Comparison of ENCODE assay signal across 8 mouse cellular contexts in the genomic region with DNA sequence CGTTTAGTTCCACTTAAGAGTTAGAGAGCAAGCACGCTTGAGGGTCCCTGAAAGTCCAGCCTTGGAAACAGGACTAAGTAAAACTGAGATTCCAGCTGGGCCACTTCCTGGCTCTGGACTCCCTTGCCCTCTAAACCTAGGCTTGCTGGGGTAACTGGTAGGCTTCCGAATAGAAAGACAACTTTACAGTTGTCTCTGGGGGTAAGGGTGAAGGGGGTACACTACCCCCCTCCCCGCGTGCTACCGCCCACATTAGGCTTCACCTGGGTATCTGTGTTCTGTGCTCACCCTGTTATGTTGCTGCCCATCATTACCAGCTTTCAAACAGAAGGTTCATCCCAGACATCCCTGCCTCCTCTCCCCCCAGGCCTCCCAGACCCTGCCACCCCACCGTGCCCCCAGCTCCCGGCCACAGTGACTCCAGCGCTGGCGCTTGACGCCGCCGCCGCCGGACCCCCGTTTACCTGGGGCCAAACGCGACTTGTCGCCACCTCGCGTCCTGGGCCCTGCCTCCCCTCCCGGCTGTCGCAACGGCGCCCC. TPM values are rescaled to one million over a fixed set of nuclear protein-coding genes. Genes with fewer than 3 reads are reported as not detected.
DNase-seq lines count a peak whose midpoint lies in the region; ATAC-seq and TF ChIP-seq lines count a peak whose summit lies in the region.

No protein-coding gene starts in this region.

- H3K4me3 ChIP-seq in lung, postnatal 0 days (ENCODE audit: low read depth, low read length) = peak overlapping the region; percentile 67
- H3K4me3 ChIP-seq in limb, embryonic 14.5 days (replicated peaks; ENCODE audit: low read length) = peak overlapping the region; percentile 69
- H3K4me3 ChIP-seq in stomach, embryonic 14.5 days (ENCODE audit: low read depth, low read length) = peak overlapping the region; percentile 63

- no peaks in the 10 kb centered on the region for H3K36me3 ChIP-seq in lung, postnatal 0 days (ENCODE audit: insufficient read depth, low read length)
- H3K36me3 ChIP-seq in limb, embryonic 14.5 days (ENCODE audit: control insufficient read depth, insufficient read depth, low read length) = no peaks in the 10 kb centered on the region
- no peaks in the 10 kb centered on the region for H3K36me3 ChIP-seq in stomach, embryonic 14.5 days (ENCODE audit: control insufficient read depth, insufficient read depth, low read length)

- H3K27ac ChIP-seq in lung, postnatal 0 days (ENCODE audit: low read length) = no peak overlapping the region
- peak overlapping the region; percentile 65; the same call in 1 of the 2 replicates for H3K27ac ChIP-seq in limb, embryonic 14.5 days (replicated peaks; ENCODE audit: low read depth, low read length)
- H3K27ac ChIP-seq in stomach, embryonic 14.5 days (ENCODE audit: low read length) = no peak overlapping the region

- H3K9ac ChIP-seq in lung, postnatal 0 days (replicated peaks; ENCODE audit: low read depth) = peak overlapping the region; percentile 54; the same call in 1 of the 2 replicates
- H3K9ac ChIP-seq in limb, embryonic 14.5 days (ENCODE audit: low read depth, low read length, severe bottlenecking) = peak overlapping the region; percentile 89
- H3K9ac ChIP-seq in stomach, embryonic 14.5 days (replicated peaks; ENCODE audit: low read depth, low read length) = peak overlapping the region; percentile 68

- peak overlapping the region; percentile 97 for H3K4me2 ChIP-seq in lung, postnatal 0 days (replicated peaks; ENCODE audit: low read depth, low read length)
- peak overlapping the region; percentile 94 for H3K4me2 ChIP-seq in limb, embryonic 14.5 days (replicated peaks; ENCODE audit: low read depth, low read length, severe bottlenecking)
- H3K4me2 ChIP-seq in stomach, embryonic 14.5 days (replicated peaks; ENCODE audit: low read depth, low read length) = peak overlapping the region; percentile 92

- TF ChIP-seq POLR2A in limb, embryonic 14.5 days (IDR thresholded peaks at IDR 0.05; ENCODE audit: borderline replicate concordance, extremely low read depth, insufficient read depth, insufficient read length) = no peak

- peaks cover 7% of the 10 kb centered on the region; the same call in 1 of the 2 replicates for H3K4me1 ChIP-seq in lung, postnatal 0 days (ENCODE audit: insufficient read depth, low read depth, low read length)
- peaks cover 6% of the 10 kb centered on the region for H3K4me1 ChIP-seq in limb, embryonic 14.5 days (ENCODE audit: control insufficient read depth, insufficient read depth, low read length)
- H3K4me1 ChIP-seq in stomach, embryonic 14.5 days (ENCODE audit: control insufficient read depth, insufficient read depth, low read length) = peaks cover 9% of the 10 kb centered on the region; the same call in 1 of the 2 replicates

- no peak for ATAC-seq in lung, postnatal 0 days
- ATAC-seq in limb, embryonic 14.5 days (ENCODE audit: low FRiP score, low read depth) = peak; percentile 2
- no peak for ATAC-seq in stomach, embryonic 14.5 days (ENCODE audit: insufficient number of reproducible peaks, insufficient read depth, low FRiP score, low read depth)

- H3K27me3 ChIP-seq in lung, postnatal 0 days (replicated peaks; ENCODE audit: insufficient read depth, low read length) = peaks cover 13% of the 10 kb centered on the region; the same call in 1 of the 2 replicates
- H3K27me3 ChIP-seq in limb, embryonic 14.5 days (ENCODE audit: control insufficient read depth, insufficient read depth, low read length) = peaks cover 30% of the 10 kb centered on the region
- peaks cover 14% of the 10 kb centered on the region; the same call in 1 of the 2 replicates for H3K27me3 ChIP-seq in stomach, embryonic 14.5 days (ENCODE audit: control insufficient read depth, insufficient read depth, low read length)

- no peak for TF ChIP-seq CTCF in lung, postnatal 0 days (IDR thresholded peaks at IDR 0.05)

- TF ChIP-seq EP300 in lung, postnatal 0 days (IDR thresholded peaks at IDR 0.05) = no peak

- WGBS in lung, postnatal 0 days = 11% methylated on average over 22 of the region's 25 CpGs
- 6% methylated on average over 25 of the region's 25 CpGs for WGBS in limb, embryonic 14.5 days
- WGBS in stomach, embryonic 14.5 days = 8% methylated on average over 25 of the region's 25 CpGs

- peak; percentile 12 for DNase-seq in adrenal gland, postnatal 14 days
- no peak for DNase-seq in adrenal gland, postnatal 25 days
- DNase-seq in lung, postnatal 0 days (ENCODE audit: low spot score) = no peak
- DNase-seq in lung, postnatal 4 days = no peak
- DNase-seq in limb, embryonic 14.5 days (ENCODE audit: low spot score) = no peak
- no peak for DNase-seq in adrenal gland, postnatal 4 days (ENCODE audit: low spot score in 2 of 2)
- no peak for DNase-seq in urinary bladder, postnatal 14 days (ENCODE audit: low spot score)

- H3K9me3 ChIP-seq in lung, postnatal 0 days (ENCODE audit: low read length) = no peaks in the 10 kb centered on the region
- no peaks in the 10 kb centered on the region for H3K9me3 ChIP-seq in limb, embryonic 14.5 days (ENCODE audit: control insufficient read depth, low read length)
- H3K9me3 ChIP-seq in stomach, embryonic 14.5 days (ENCODE audit: control insufficient read depth, low read depth, low read length) = no peaks in the 10 kb centered on the region

RNA-seq across cellular contexts. Expression of a gene that starts 0.7 kb away (rescaled TPM):
- 2.8 and 3.6 TPM in 2 replicates for total RNA-seq in adrenal gland, postnatal 14 days (2021)
- total RNA-seq in adrenal gland, postnatal 25 days (2021) = 2.0 and 2.5 TPM in 2 replicates
- polyA plus RNA-seq in lung, postnatal 0 days (2015; fragmentation: Nextera tagmentation; extraction: Ambion mirVana) = 2.0 and 2.3 TPM in 2 replicates
- polyA plus RNA-seq in limb, embryonic 14.5 days (2012; rRNA removed) = 14.1 and 20.2 TPM in 2 replicates
- polyA plus RNA-seq in limb, embryonic 14.5 days (2014; fragmentation: Nextera tagmentation; extraction: Ambion mirVana) = 11.0 and 13.3 TPM in 2 replicates
- 3.6 and 4.1 TPM in 2 replicates for polyA plus RNA-seq in stomach, embryonic 14.5 days (2014; fragmentation: Nextera tagmentation; extraction: Ambion mirVana)
- total RNA-seq in adrenal gland, postnatal 4 days (2021) = 1 to 10 TPM; 7.2 to 7.3 TPM

RNA-seq across cellular contexts. Expression of a gene that starts 25.1 kb away (rescaled TPM):
- 5.0 and 7.7 TPM in 2 replicates for total RNA-seq in adrenal gland, postnatal 14 days (2021)
- total RNA-seq in adrenal gland, postnatal 25 days (2021) = 6.0 and 7.4 TPM in 2 replicates
- polyA plus RNA-seq in lung, postnatal 0 days (2015; fragmentation: Nextera tagmentation; extraction: Ambion mirVana) = 1.7 and 2.3 TPM in 2 replicates
- 1.4 and 2.0 TPM in 2 replicates for polyA plus RNA-seq in limb, embryonic 14.5 days (2012; rRNA removed)
- polyA plus RNA-seq in limb, embryonic 14.5 days (2014; fragmentation: Nextera tagmentation; extraction: Ambion mirVana) = 5.9 and 6.4 TPM in 2 replicates
- polyA plus RNA-seq in stomach, embryonic 14.5 days (2014; fragmentation: Nextera tagmentation; extraction: Ambion mirVana) = 5.6 and 7.0 TPM in 2 replicates
- 1 to 10 TPM; 6.2 to 6.8 TPM for total RNA-seq in adrenal gland, postnatal 4 days (2021)

RNA-seq across cellular contexts. Expression of a gene that starts 25.2 kb away (rescaled TPM):
- total RNA-seq in adrenal gland, postnatal 14 days (2021) = 32.9 and 33.6 TPM in 2 replicates
- 22.0 and 23.8 TPM in 2 replicates for total RNA-seq in adrenal gland, postnatal 25 days (2021)
- polyA plus RNA-seq in lung, postnatal 0 days (2015; fragmentation: Nextera tagmentation; extraction: Ambion mirVana) = 21.2 and 24.1 TPM in 2 replicates
- 17.4 and 19.8 TPM in 2 replicates for polyA plus RNA-seq in limb, embryonic 14.5 days (2012; rRNA removed)
- polyA plus RNA-seq in limb, embryonic 14.5 days (2014; fragmentation: Nextera tagmentation; extraction: Ambion mirVana) = 14.6 and 17.7 TPM in 2 replicates
- polyA plus RNA-seq in stomach, embryonic 14.5 days (2014; fragmentation: Nextera tagmentation; extraction: Ambion mirVana) = 13.5 and 15.1 TPM in 2 replicates
- 10 to 100 TPM; 13.6 to 15.4 TPM for total RNA-seq in adrenal gland, postnatal 4 days (2021)

RNA-seq across cellular contexts. Expression of a gene that starts 34.5 kb away (rescaled TPM):
- not detected in 2 replicates for total RNA-seq in adrenal gland, postnatal 14 days (2021)
- not detected in 2 replicates for total RNA-seq in adrenal gland, postnatal 25 days (2021)
- polyA plus RNA-seq in lung, postnatal 0 days (2015; fragmentation: Nextera tagmentation; extraction: Ambion mirVana) = 0.39 and 0.42 TPM in 2 replicates
- 0.43 and 0.82 TPM in 2 replicates for polyA plus RNA-seq in limb, embryonic 14.5 days (2012; rRNA removed)
- polyA plus RNA-seq in limb, embryonic 14.5 days (2014; fragmentation: Nextera tagmentation; extraction: Ambion mirVana) = 1.8 and 2.0 TPM in 2 replicates
- polyA plus RNA-seq in stomach, embryonic 14.5 days (2014; fragmentation: Nextera tagmentation; extraction: Ambion mirVana) = not detected in 2 replicates
- under 1 TPM in 1 of 2 experiments, not detected in 1; 0.25 TPM for total RNA-seq in adrenal gland, postnatal 4 days (2021)
